Mouse (Mus musculus) small intestine, adult 2 months (tissue): ENCODE data around the gene Zfp74. TPM values are rescaled to one million over a fixed set of nuclear protein-coding genes. Genes with fewer than 3 reads are reported as not detected.
A peak's percentile ranks its signal among the peaks of the same experiment; 100 is the strongest.
"Not testable (repeated sequence)": the region's sequence is repeated elsewhere in the genome, so short reads cannot be mapped to it uniquely, and the experiment has no call there.

Source experiments
- H3K27ac ChIP-seq: fragments of 200-500 bp; 2 replicates; pipeline ENCODE4 v1.5.1; 2012; ENCODE audit warnings: low read depth, low read length, control low read depth, inconsistent platforms; ENCODE audit not compliant: insufficient read depth
- H3K27me3 ChIP-seq: fragments of 200-500 bp; 2 replicates; pipeline ENCODE4 v1.6.1; 2012; ENCODE audit warnings: mild to moderate bottlenecking, moderate library complexity, low read length, inconsistent platforms; ENCODE audit not compliant: control insufficient read depth, insufficient read depth
- H3K36me3 ChIP-seq: fragments of 200-500 bp; 2 replicates; pipeline ENCODE4 v1.6.1; 2012; ENCODE audit warnings: mild to moderate bottlenecking, low read length, control low read depth, inconsistent platforms; ENCODE audit not compliant: control insufficient read depth, insufficient read depth
- H3K4me1 ChIP-seq: fragments of 200-500 bp; 2 replicates; pipeline ENCODE4 v1.6.1; 2012; ENCODE audit warnings: low read length, inconsistent platforms, mixed read lengths; ENCODE audit not compliant: control insufficient read depth, insufficient read depth, insufficient read length
- H3K4me3 ChIP-seq: fragments of 200-500 bp; 2 replicates; pipeline ENCODE4 v1.5.1; 2012; ENCODE audit warnings: low read depth, mild to moderate bottlenecking, control low read depth, inconsistent platforms, low read length, moderate library complexity
- CTCF ChIP-seq: fragments of 200-500 bp; IDR thresholded peaks from 2 replicates; pipeline ENCODE4 v1.5.1; 2012; ENCODE audit warnings: low read depth, mild to moderate bottlenecking, control low read depth, inconsistent platforms, low read length, moderate library complexity, mixed read lengths; ENCODE audit not compliant: insufficient replicate concordance, insufficient read length; ENCODE audit errors: extremely low read depth
- POLR2A ChIP-seq: fragments of 200-500 bp; IDR thresholded peaks from 2 replicates; pipeline ENCODE4 v1.6.1; 2012; ENCODE audit warnings: low read depth, mild to moderate bottlenecking, control low read depth, inconsistent platforms, low read length, moderate library complexity
- WGBS: fragments of 180-500 bp; shearing (Covaris S2); methylation state at CpG from one replicate; pipeline ENCODE4 v1.1.7; 2018; 5-methylcytosine and 5-hydroxymethylcytosine counted together
- polyA plus RNA-seq: library from polyadenylated mRNA; depleted of rRNA; stranded (reverse); fragments of >200 nt; gene quantifications from 2 replicates; pipeline ENCODE4 v1.2.3, GENCODE M21; 2012

Gene Zfp74
- polyA plus RNA-seq, 1 experiment, result 2.7 TPM

GRCm38 (mm10) chr7:29980761-29981160 lies 26.9 kb upstream of the Zfp74 start:
- Histone ChIP-seq H3K36me3 (no peaks in the 10 kb centered on the region), H3K27me3 (no peaks in the 10 kb centered on the region), H3K4me3 (no peak overlapping the region), H3K27ac (no peak overlapping the region), H3K4me1 (peaks cover 3% of the 10 kb centered on the region)
- no peak for TF ChIP-seq POLR2A
- no peak for TF ChIP-seq CTCF
- 90% methylated on average over 1 of the region's 1 CpGs for WGBS

GRCm38 (mm10) chr7:29970686-29971085 lies 16.8 kb upstream of the Zfp74 start:
- Histone ChIP-seq H3K4me1 (no peaks in the 10 kb centered on the region), H3K4me3 (no peak overlapping the region), H3K27ac (no peak overlapping the region), H3K36me3 (no peaks in the 10 kb centered on the region), H3K27me3 (no peaks in the 10 kb centered on the region)
- TF ChIP-seq POLR2A (no peak), CTCF (no peak)
- 46% methylated on average over 9 of the region's 9 CpGs for WGBS

GRCm38 (mm10) chr7:29965115-29965810 lies 11.4 kb upstream of the Zfp74 start:
- H3K27ac ChIP-seq, H3K27me3 ChIP-seq, H3K36me3 ChIP-seq, H3K4me3 ChIP-seq, H3K4me1 ChIP-seq: not testable (repeated sequence)
- WGBS, result 68% methylated on average over 38 of the region's 39 CpGs

GRCm38 (mm10) chr7:29959004-29959403 lies 5.1 kb upstream of the Zfp74 start:
- no peaks in the 10 kb centered on the region for H3K4me1 ChIP-seq
- H3K27me3 ChIP-seq, result no peaks in the 10 kb centered on the region
- no peak overlapping the region for H3K27ac ChIP-seq
- TF ChIP-seq POLR2A (no peak), CTCF (no peak)
- 51% methylated on average over 3 of the region's 3 CpGs for WGBS
- no peaks in the 10 kb centered on the region for H3K36me3 ChIP-seq
- no peak overlapping the region for H3K4me3 ChIP-seq

- H3K4me1 ChIP-seq, result no peaks in the 10 kb centered on the region
- H3K4me3 ChIP-seq, result no peak overlapping the region
- no peaks in the 10 kb centered on the region for H3K27me3 ChIP-seq
- 77% methylated on average over 11 of the region's 11 CpGs for WGBS
- TF ChIP-seq CTCF, result no peak
- TF ChIP-seq POLR2A, result no peak
- no peaks in the 10 kb centered on the region for H3K36me3 ChIP-seq
- no peak overlapping the region for H3K27ac ChIP-seq
Measured at GRCm38 (mm10) chr7:29958125-29958724, 4.3 kb upstream of the Zfp74 start.

- peak overlapping the region; percentile 13 for H3K4me3 ChIP-seq
- no peaks in the 10 kb centered on the region for H3K4me1 ChIP-seq
- WGBS, result 48% methylated on average over 9 of the region's 10 CpGs
- H3K27me3 ChIP-seq, result no peaks in the 10 kb centered on the region
- H3K36me3 ChIP-seq, result no peaks in the 10 kb centered on the region
- TF ChIP-seq POLR2A (no peak), CTCF (no peak)
- no peak overlapping the region for H3K27ac ChIP-seq
Measured at GRCm38 (mm10) chr7:29956257-29956656, 2.4 kb upstream of the Zfp74 start.

- no peak for TF ChIP-seq POLR2A
- peak; percentile 71; the same call in 1 of the 2 replicates for TF ChIP-seq CTCF
- no peaks in the 10 kb centered on the region for H3K27me3 ChIP-seq
- no peak overlapping the region for H3K4me3 ChIP-seq
- H3K4me1 ChIP-seq, result no peaks in the 10 kb centered on the region
- WGBS, result 14% methylated on average over 4 of the region's 4 CpGs
- no peaks in the 10 kb centered on the region; the same call in 1 of the 2 replicates for H3K36me3 ChIP-seq
- no peak overlapping the region for H3K27ac ChIP-seq
Measured at GRCm38 (mm10) chr7:29954731-29955130, 842 bp upstream of the Zfp74 start.
